Mouse (Mus musculus) E14TG2a.4 (cell line): ENCODE data around the gene Nudt3.

Experiments
- CTCF ChIP-seq: conservative IDR thresholded peaks from 2 replicates; pipeline ENCODE4 v1.5.1; 2014; ENCODE audit warnings: low read length
- NANOG ChIP-seq: IDR thresholded peaks from 2 replicates; pipeline ENCODE4 v1.6.1; 2014; ENCODE audit warnings: borderline replicate concordance, low read length, mixed read lengths
- POU5F1 ChIP-seq: IDR thresholded peaks from 2 replicates; pipeline ENCODE4 v1.6.1; 2014; ENCODE audit warnings: low read length, borderline replicate concordance

- no peak for TF ChIP-seq CTCF
- TF ChIP-seq POU5F1: no peak
- TF ChIP-seq NANOG: no peak
Observed at GRCm38 (mm10) chr17:27603036-27603435, 20.3 kb downstream of the Nudt3 start.
